Mouse (Mus musculus): ENCODE results near the gene Slc39a9. TPM values are rescaled to one million over a fixed set of nuclear protein-coding genes. Genes with fewer than 3 reads are reported as not detected.
A peak's percentile ranks its signal among the peaks of the same experiment; 100 is the strongest.

Slc39a9 gene
- total and polyA plus RNA-seq, 2 experiments from 2014 or later: 11.4 to 15.6 TPM

- Histone ChIP-seq H3K27me3 (ENCODE audit: control insufficient read depth, insufficient read depth, low read length) (no peaks in the 10 kb centered on the region), H3K4me2 (ENCODE audit: low read depth, low read length) (no peak overlapping the region), H3K9ac (replicated peaks; ENCODE audit: low read depth, low read length) (no peak overlapping the region), H3K27ac (ENCODE audit: low read depth) (peak overlapping the region; percentile 3; the same call in 1 of the 2 replicates), H3K4me3 (ENCODE audit: low read depth, low read length) (no peak overlapping the region), H3K4me1 (ENCODE audit: control insufficient read depth, insufficient read depth) (peaks cover 35% of the 10 kb centered on the region), H3K9me3 (replicated peaks; ENCODE audit: control insufficient read depth, low read length) (no peaks in the 10 kb centered on the region), H3K36me3 (replicated peaks; ENCODE audit: control insufficient read depth, insufficient read depth, low read length) (no peaks in the 10 kb centered on the region)
- 61% methylated on average over 7 of the region's 7 CpGs for WGBS
- TF ChIP-seq CTCF (IDR thresholded peaks at IDR 0.05; ENCODE audit: low read depth): no peak
- TF ChIP-seq EP300 (IDR thresholded peaks at IDR 0.05; ENCODE audit: low read depth): no peak
- ATAC-seq (ENCODE audit: insufficient read depth, low read depth) (no peak), DNase-seq (ENCODE audit: low spot score) (no peak)
Measured at GRCm38 (mm10) chr12:80598236-80598635, 45.4 kb upstream of the Slc39a9 start.

- peaks cover 40% of the 10 kb centered on the region for H3K4me1 ChIP-seq (ENCODE audit: control insufficient read depth, insufficient read depth)
- DNase-seq (ENCODE audit: low spot score) (peak; percentile 28), ATAC-seq (ENCODE audit: insufficient read depth, low read depth) (0 out of 2 replicates have a peak, but pooled peaks have one; percentile 47)
- no peak overlapping the region for H3K4me3 ChIP-seq (ENCODE audit: low read depth, low read length)
- H3K36me3 ChIP-seq (replicated peaks; ENCODE audit: control insufficient read depth, insufficient read depth, low read length): no peaks in the 10 kb centered on the region
- no peak overlapping the region for H3K9ac ChIP-seq (replicated peaks; ENCODE audit: low read depth, low read length)
- H3K9me3 ChIP-seq (replicated peaks; ENCODE audit: control insufficient read depth, low read length): no peaks in the 10 kb centered on the region
- TF ChIP-seq CTCF (IDR thresholded peaks at IDR 0.05; ENCODE audit: low read depth) (peak; percentile 20; the same call in 1 of the 2 replicates), EP300 (IDR thresholded peaks at IDR 0.05; ENCODE audit: low read depth) (no peak)
- no peaks in the 10 kb centered on the region for H3K27me3 ChIP-seq (ENCODE audit: control insufficient read depth, insufficient read depth, low read length)
- 55% methylated on average over 6 of the region's 6 CpGs for WGBS
- no peak overlapping the region for H3K4me2 ChIP-seq (ENCODE audit: low read depth, low read length)
- peak overlapping the region; percentile 3; the same call in 1 of the 2 replicates for H3K27ac ChIP-seq (ENCODE audit: low read depth)
Measured at GRCm38 (mm10) chr12:80598756-80599155, 44.9 kb upstream of the Slc39a9 start.

- no peak overlapping the region for H3K27ac ChIP-seq (ENCODE audit: low read depth)
- H3K27me3 ChIP-seq (ENCODE audit: control insufficient read depth, insufficient read depth, low read length): no peaks in the 10 kb centered on the region
- H3K36me3 ChIP-seq (replicated peaks; ENCODE audit: control insufficient read depth, insufficient read depth, low read length): no peaks in the 10 kb centered on the region
- H3K4me3 ChIP-seq (ENCODE audit: low read depth, low read length): no peak overlapping the region
- H3K9ac ChIP-seq (replicated peaks; ENCODE audit: low read depth, low read length): no peak overlapping the region
- peaks cover 43% of the 10 kb centered on the region for H3K4me1 ChIP-seq (ENCODE audit: control insufficient read depth, insufficient read depth)
- 90% methylated on average over 9 of the region's 9 CpGs for WGBS
- TF ChIP-seq EP300 (IDR thresholded peaks at IDR 0.05; ENCODE audit: low read depth): no peak
- no peak for TF ChIP-seq CTCF (IDR thresholded peaks at IDR 0.05; ENCODE audit: low read depth)
- ATAC-seq (ENCODE audit: insufficient read depth, low read depth): no peak
- no peaks in the 10 kb centered on the region for H3K9me3 ChIP-seq (replicated peaks; ENCODE audit: control insufficient read depth, low read length)
- no peak for DNase-seq (ENCODE audit: low spot score)
- H3K4me2 ChIP-seq (ENCODE audit: low read depth, low read length): no peak overlapping the region
Measured at GRCm38 (mm10) chr12:80601597-80602269, 42.0 kb upstream of the Slc39a9 start.

- no peak overlapping the region for H3K4me3 ChIP-seq (ENCODE audit: low read depth, low read length)
- ATAC-seq (ENCODE audit: insufficient read depth, low read depth): no peak
- peaks cover 43% of the 10 kb centered on the region for H3K4me1 ChIP-seq (ENCODE audit: control insufficient read depth, insufficient read depth)
Measured at GRCm38 (mm10) chr12:80602432-80602831, 41.3 kb upstream of the Slc39a9 start.

GRCm38 (mm10) chr12:80603566-80603965 is 40.1 kb upstream of the Slc39a9 start:
- Histone ChIP-seq H3K9ac (replicated peaks; ENCODE audit: low read depth, low read length) (0 out of 2 replicates have a peak overlapping the region, but pooled peaks have one; percentile 8), H3K4me1 (ENCODE audit: control insufficient read depth, insufficient read depth) (peaks cover 37% of the 10 kb centered on the region), H3K36me3 (replicated peaks; ENCODE audit: control insufficient read depth, insufficient read depth, low read length) (no peaks in the 10 kb centered on the region), H3K9me3 (replicated peaks; ENCODE audit: control insufficient read depth, low read length) (no peaks in the 10 kb centered on the region), H3K27ac (ENCODE audit: low read depth) (peak overlapping the region; percentile 54), H3K27me3 (ENCODE audit: control insufficient read depth, insufficient read depth, low read length) (no peaks in the 10 kb centered on the region), H3K4me2 (ENCODE audit: low read depth, low read length) (no peak overlapping the region), H3K4me3 (ENCODE audit: low read depth, low read length) (no peak overlapping the region)
- ATAC-seq (ENCODE audit: insufficient read depth, low read depth): no peak
- DNase-seq (ENCODE audit: low spot score): no peak
- TF ChIP-seq CTCF (IDR thresholded peaks at IDR 0.05; ENCODE audit: low read depth) (no peak), EP300 (IDR thresholded peaks at IDR 0.05; ENCODE audit: low read depth) (no peak)
- WGBS: 5% methylated on average over 4 of the region's 4 CpGs

More at GRCm38 (mm10) chr12:80602432-80602831, 41.3 kb upstream of the Slc39a9 start:
- no peak overlapping the region for H3K4me2 ChIP-seq (ENCODE audit: low read depth, low read length)
- H3K9me3 ChIP-seq (replicated peaks; ENCODE audit: control insufficient read depth, low read length): no peaks in the 10 kb centered on the region
- TF ChIP-seq EP300 (IDR thresholded peaks at IDR 0.05; ENCODE audit: low read depth) (no peak), CTCF (IDR thresholded peaks at IDR 0.05; ENCODE audit: low read depth) (no peak)
- no peak overlapping the region for H3K9ac ChIP-seq (replicated peaks; ENCODE audit: low read depth, low read length)
- 93% methylated on average over 5 of the region's 5 CpGs for WGBS
- H3K36me3 ChIP-seq (replicated peaks; ENCODE audit: control insufficient read depth, insufficient read depth, low read length): no peaks in the 10 kb centered on the region
- DNase-seq (ENCODE audit: low spot score): no peak
- no peak overlapping the region for H3K27ac ChIP-seq (ENCODE audit: low read depth)
- no peaks in the 10 kb centered on the region for H3K27me3 ChIP-seq (ENCODE audit: control insufficient read depth, insufficient read depth, low read length)

All from heart, postnatal 0 days (tissue).